Mouse (Mus musculus) Muller cell, postnatal 12 days (primary cell): ENCODE results near the gene Itga9.

Experiments
- DNase-seq: peaks from one replicate; pipeline ENCODE4 v3.0.0-alpha.2; 2015; ENCODE audit errors: inconsistent ontology term

Itga9 gene

GRCm38 (mm10) chr9:118728987-118729386, 122.5 kb downstream of the Itga9 start:
- peak; percentile 33 for DNase-seq

- no peak for DNase-seq
Observed at GRCm38 (mm10) chr9:118730172-118730571, 123.7 kb downstream of the Itga9 start.

- no peak for DNase-seq
Observed at GRCm38 (mm10) chr9:118730871-118731390, 124.4 kb downstream of the Itga9 start.

- no peak for DNase-seq
Observed at GRCm38 (mm10) chr9:118731650-118732049, 125.2 kb downstream of the Itga9 start.

- DNase-seq, result no peak
Observed at GRCm38 (mm10) chr9:118733601-118734000, 127.1 kb downstream of the Itga9 start.

- DNase-seq, result no peak
Observed at GRCm38 (mm10) chr9:118737124-118737523, 130.6 kb downstream of the Itga9 start.

GRCm38 (mm10) chr9:118737601-118738137, 131.2 kb downstream of the Itga9 start:
- peak; percentile 93 for DNase-seq

GRCm38 (mm10) chr9:118738311-118738710, 131.8 kb downstream of the Itga9 start:
- DNase-seq, result peak; percentile 39

GRCm38 (mm10) chr9:118739071-118739470, 132.6 kb downstream of the Itga9 start:
- DNase-seq, result no peak

- DNase-seq, result peak; percentile 50
Observed at GRCm38 (mm10) chr9:118739659-118740058, 133.2 kb downstream of the Itga9 start.

GRCm38 (mm10) chr9:118741268-118741667, 134.8 kb downstream of the Itga9 start:
- peak; percentile 36 for DNase-seq

GRCm38 (mm10) chr9:118749335-118749949, 143.0 kb downstream of the Itga9 start:
- DNase-seq, result no peak

- no peak for DNase-seq
Observed at GRCm38 (mm10) chr9:118750828-118751227, 144.3 kb downstream of the Itga9 start.

- DNase-seq, result no peak
Observed at GRCm38 (mm10) chr9:118752376-118752775, 145.9 kb downstream of the Itga9 start.

- no peak for DNase-seq
Observed at GRCm38 (mm10) chr9:118759462-118759861, 153.0 kb downstream of the Itga9 start.

GRCm38 (mm10) chr9:118761953-118762590, 155.6 kb downstream of the Itga9 start:
- DNase-seq, result peak; percentile 27

GRCm38 (mm10) chr9:118762759-118763158, 156.3 kb downstream of the Itga9 start:
- DNase-seq, result peak; percentile 81

GRCm38 (mm10) chr9:118763203-118763602, 156.7 kb downstream of the Itga9 start:
- no peak for DNase-seq

GRCm38 (mm10) chr9:118763646-118764045, 157.2 kb downstream of the Itga9 start:
- DNase-seq, result no peak

GRCm38 (mm10) chr9:118765059-118765458, 158.6 kb downstream of the Itga9 start:
- no peak for DNase-seq

GRCm38 (mm10) chr9:118767008-118767407, 160.5 kb downstream of the Itga9 start:
- no peak for DNase-seq

- no peak for DNase-seq
Observed at GRCm38 (mm10) chr9:118768596-118768995, 162.1 kb downstream of the Itga9 start.

- DNase-seq, result peak; percentile 51
Observed at GRCm38 (mm10) chr9:118770366-118770765, 163.9 kb downstream of the Itga9 start.
